Mouse (Mus musculus) stomach, postnatal 0 days (tissue): ENCODE data around the gene Gm7030. TPM values are rescaled to one million over a fixed set of nuclear protein-coding genes. Genes with fewer than 3 reads are reported as not detected.
A peak's percentile ranks its signal among the peaks of the same experiment; 100 is the strongest.
"Not testable (repeated sequence)": the region's sequence is repeated elsewhere in the genome, so short reads cannot be mapped to it uniquely, and the experiment has no call there.

Experiments
- ATAC-seq: fragments of 200-750 bp; cut with Nextera tagmentation; 2 replicates; pipeline ENCODE4 v1.8.0; 2017; ENCODE audit not compliant: low FRiP score, low TSS enrichment
- DNase-seq: peaks from one replicate; pipeline ENCODE4 v3.0.0-alpha.2; 2016; ENCODE audit warnings: low spot score
- H3K27ac ChIP-seq: fragments of 300-500 bp; sonication (generic); replicated peaks from 2 replicates; pipeline ENCODE4 v1.5.1; 2014; ENCODE audit warnings: mild to moderate bottlenecking, control low read depth
- H3K27me3 ChIP-seq: fragments of 300-500 bp; sonication (generic); 2 replicates; pipeline ENCODE4 v1.6.1; 2014; ENCODE audit warnings: low read length; ENCODE audit not compliant: control insufficient read depth, insufficient read depth
- H3K36me3 ChIP-seq: fragments of 300-500 bp; sonication (generic); 2 replicates; pipeline ENCODE4 v1.6.1; 2014; ENCODE audit warnings: low read length, mixed read lengths; ENCODE audit not compliant: control insufficient read depth, insufficient read depth
- H3K4me1 ChIP-seq: fragments of 300-500 bp; sonication (generic); replicated peaks from 2 replicates; pipeline ENCODE4 v1.6.1; 2014; ENCODE audit warnings: antibody characterized with exemption; ENCODE audit not compliant: control insufficient read depth, insufficient read depth
- H3K4me2 ChIP-seq: fragments of 300-500 bp; sonication (generic); replicated peaks from 2 replicates; pipeline ENCODE4 v1.6.1; 2014; ENCODE audit warnings: low read depth, mild to moderate bottlenecking, control low read depth, moderate library complexity
- H3K4me3 ChIP-seq: fragments of 300-500 bp; sonication (generic); 2 replicates; pipeline ENCODE4 v1.5.1; 2014; ENCODE audit warnings: low read depth, low read length, control low read depth
- H3K9ac ChIP-seq: fragments of 300-500 bp; sonication (generic); 2 replicates; pipeline ENCODE4 v1.6.1; 2014; ENCODE audit warnings: mild to moderate bottlenecking, low read length, control low read depth, mixed read lengths
- H3K9me3 ChIP-seq: fragments of 300-500 bp; sonication (generic); 2 replicates; pipeline ENCODE4 v1.6.1; 2016; ENCODE audit warnings: low read length; ENCODE audit not compliant: control insufficient read depth
- CTCF ChIP-seq: IDR thresholded peaks from 2 replicates; pipeline ENCODE4 v1.5.1; 2016; ENCODE audit warnings: antibody characterized with exemption, low read depth, mild to moderate bottlenecking, moderate library complexity
- EP300 ChIP-seq: optimal IDR thresholded peaks from 2 replicates; pipeline ENCODE3; 2016; ENCODE audit warnings: antibody characterized with exemption
- WGBS: fragments of 180-500 bp; shearing (Covaris S2); extraction: QIAGEN DNeasy Blood & Tissue Kit; methylation state at CpG from one replicate; pipeline ENCODE4 v1.1.7; 2014; 5-methylcytosine and 5-hydroxymethylcytosine counted together
- polyA plus RNA-seq: library from polyadenylated mRNA; unstranded; fragments of >200 nt; fragmentation: Nextera tagmentation; extraction: Ambion mirVana; gene quantifications from 2 replicates; pipeline ENCODE4 v1.2.1, GENCODE M21; 2015

Gene Gm7030
- polyA plus RNA-seq, 1 experiment from 2014 or later: not detected

DNA sequence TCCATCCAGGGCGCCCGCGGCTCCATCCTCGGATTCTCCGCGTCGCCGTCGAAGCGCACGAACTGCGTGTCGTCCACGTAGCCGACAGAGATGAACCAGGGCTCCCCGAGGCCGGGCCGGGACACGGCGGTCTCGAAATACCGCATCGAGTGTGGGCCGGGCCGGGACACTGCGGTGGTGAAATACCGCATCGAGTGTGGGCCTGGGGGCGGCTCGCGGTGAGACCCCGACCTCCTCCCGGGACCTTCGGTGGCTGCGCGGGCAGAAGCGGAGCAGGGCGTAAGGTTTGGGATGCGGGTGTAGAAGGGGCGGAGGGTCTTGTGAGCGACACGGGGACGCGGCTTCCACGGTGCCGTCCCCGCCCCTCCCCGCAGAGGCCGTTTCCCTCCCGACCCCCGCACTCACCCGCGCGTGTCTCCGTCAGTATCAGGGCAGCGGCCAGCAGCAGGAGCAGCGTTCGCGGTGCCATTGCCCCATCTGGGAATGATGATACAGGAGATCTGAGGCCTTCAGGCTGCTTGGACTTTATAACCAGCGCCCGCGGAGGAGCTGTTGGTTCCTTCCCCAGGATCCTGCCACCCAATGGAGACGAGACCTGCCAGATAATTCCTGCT is 38.9 kb upstream of the Gm7030 start, which contains the start of gene Gm8909:
Gm8909 (minus strand) TSS at position 499 of the 614 bp plus-strand sequence.
- TF ChIP-seq EP300 (no peak), CTCF (no peak)
- Histone ChIP-seq H3K27ac (no peak within 1 kb of the TSS), H3K9ac (no peak within 1 kb of the TSS), H3K36me3 (no peaks in the 10 kb centered on the region), H3K4me1 (no peaks in the 10 kb centered on the region), H3K4me2 (peak within 1 kb of the TSS; percentile 58), H3K4me3 (peak within 1 kb of the TSS; percentile 52), H3K9me3 (no peaks in the 10 kb centered on the region), H3K27me3 (peaks cover 9% of the 10 kb centered on the region; the same call in 1 of the 2 replicates)
- WGBS: under 1% methylated on average over 59 of the region's 63 CpGs
- 0 out of 2 replicates have a peak, but pooled peaks have one; percentile 45 for ATAC-seq
- DNase-seq: no peak

DNA sequence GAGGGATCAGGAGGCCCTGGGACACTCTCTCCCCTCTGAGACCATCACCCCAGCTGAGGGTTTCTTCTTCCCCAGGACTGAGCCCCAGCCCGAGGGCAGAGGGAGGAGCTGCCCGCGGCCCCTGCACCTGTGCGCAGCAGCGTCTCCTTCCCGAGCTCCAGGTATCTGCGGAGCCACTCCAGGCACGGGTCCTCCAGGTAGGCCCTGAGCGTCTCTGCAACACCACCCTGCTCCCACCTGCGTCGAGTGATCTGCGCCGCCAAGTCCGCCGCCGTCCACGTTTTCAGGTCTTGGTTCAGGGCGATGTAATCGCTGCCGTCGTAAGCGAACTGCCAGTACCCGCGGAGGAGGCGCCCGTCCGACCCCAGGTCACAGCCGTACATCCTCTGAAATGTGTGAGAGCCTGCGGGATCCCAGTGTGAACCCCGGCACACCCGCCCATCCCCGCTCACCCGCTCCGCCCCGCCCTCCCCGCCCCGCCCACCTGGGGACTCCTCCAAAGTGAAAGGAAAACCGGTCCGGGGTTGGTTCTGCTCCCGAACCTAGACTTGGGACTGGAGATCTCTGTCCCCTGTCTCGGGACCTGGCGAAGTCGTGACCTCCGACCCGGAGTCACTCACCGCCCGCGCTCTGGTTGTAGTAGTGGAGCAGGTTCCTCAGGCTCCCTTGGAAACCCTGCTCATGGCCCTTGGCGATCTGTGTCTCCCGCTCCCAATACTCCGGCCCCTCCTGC is 38.2 kb upstream of the Gm7030 start:
- ATAC-seq: peak; percentile 69
- Histone ChIP-seq H3K36me3 (no peaks in the 10 kb centered on the region), H3K9ac (no peak overlapping the region), H3K27me3 (peaks cover 9% of the 10 kb centered on the region; the same call in 1 of the 2 replicates), H3K9me3 (no peaks in the 10 kb centered on the region), H3K4me1 (no peaks in the 10 kb centered on the region), H3K27ac (no peak overlapping the region), H3K4me2 (peak overlapping the region; percentile 58), H3K4me3 (peak overlapping the region; percentile 52)
- peak; percentile 60 for DNase-seq
- TF ChIP-seq EP300: no peak
- TF ChIP-seq CTCF: no peak
- WGBS: 2% methylated on average over 42 of the region's 51 CpGs

DNA sequence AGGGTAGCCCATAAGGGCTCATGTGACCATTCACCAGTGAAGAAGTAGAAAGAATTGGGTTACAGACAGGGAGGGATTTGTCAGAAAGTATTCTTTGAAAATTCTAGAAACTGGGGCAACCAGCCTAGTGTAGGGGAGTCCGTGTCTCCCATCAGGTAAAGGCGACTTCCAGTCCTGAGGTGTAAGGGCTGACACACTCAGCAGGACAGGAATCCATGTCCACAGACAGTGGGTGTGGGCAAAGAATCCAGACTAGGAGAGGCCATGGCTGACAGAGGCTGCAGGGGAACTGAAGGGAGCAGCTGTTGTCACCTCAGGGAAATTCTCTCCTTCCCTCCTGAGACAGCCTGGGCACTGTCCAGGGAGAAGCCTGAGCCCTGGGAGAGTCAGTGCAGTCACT is 37.7 kb upstream of the Gm7030 start:
- H3K36me3 ChIP-seq, H3K4me2 ChIP-seq, DNase-seq, H3K27ac ChIP-seq, H3K9ac ChIP-seq, H3K27me3 ChIP-seq, H3K4me1 ChIP-seq, ATAC-seq, H3K4me3 ChIP-seq, H3K9me3 ChIP-seq: not testable (repeated sequence)
- 35% methylated on average over 2 of the region's 2 CpGs for WGBS

- TF ChIP-seq EP300 (no peak), CTCF (no peak)
- WGBS: 4% methylated on average over 46 of the region's 56 CpGs
- H3K9ac ChIP-seq: no peak overlapping the region
- no peak for ATAC-seq
- H3K4me3 ChIP-seq: 0 out of 2 replicates have a peak overlapping the region, but pooled peaks have one; percentile 12
- H3K4me1 ChIP-seq: no peaks in the 10 kb centered on the region
- H3K4me2 ChIP-seq: peak overlapping the region; percentile 32
- no peak overlapping the region for H3K27ac ChIP-seq
- no peaks in the 10 kb centered on the region for H3K9me3 ChIP-seq
- H3K36me3 ChIP-seq: no peaks in the 10 kb centered on the region
- DNase-seq: no peak
- H3K27me3 ChIP-seq: peaks cover 8% of the 10 kb centered on the region; the same call in 1 of the 2 replicates
Observed at GRCm38 (mm10) chr17:36161129-36162051, 32.2 kb upstream of the Gm7030 start.

DNA sequence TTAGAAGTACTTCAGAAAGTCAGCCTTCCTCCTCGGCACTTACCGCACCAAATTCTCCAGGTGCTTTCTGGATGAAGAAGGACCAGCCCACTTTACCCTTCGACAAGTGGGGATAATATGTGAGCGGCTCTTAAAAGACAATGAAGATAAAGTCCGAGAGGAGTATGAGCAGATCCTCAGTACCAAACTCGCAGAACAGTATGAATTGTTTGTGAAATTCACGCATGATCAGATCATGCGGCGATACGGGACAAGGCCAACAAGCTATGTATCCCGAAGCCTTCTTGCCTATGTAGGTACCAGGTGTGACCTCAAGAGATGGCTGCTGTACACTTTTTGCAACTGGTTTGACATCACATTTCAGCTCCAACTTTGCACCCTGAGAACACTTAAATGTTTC is 29.0 kb upstream of the Gm7030 start:
- not testable (repeated sequence) for H3K27me3 ChIP-seq, H3K9me3 ChIP-seq, H3K36me3 ChIP-seq, ATAC-seq, DNase-seq, H3K4me1 ChIP-seq, H3K9ac ChIP-seq, H3K27ac ChIP-seq
- 15% methylated on average over 11 of the region's 11 CpGs for WGBS
- Histone ChIP-seq H3K4me3 (0 out of 2 replicates have a peak overlapping the region, but pooled peaks have one; percentile 17), H3K4me2 (0 out of 2 replicates have a peak overlapping the region, but pooled peaks have one; percentile 47)
